Mouse (Mus musculus) heart, postnatal 0 days (tissue): ENCODE measurements at regions not wholly inside any gene's neighbourhood (a gene's known extent, or its start where the extent isn't known, plus 50 kb on each side); places are given as distances from the start of the nearest gene placed in this dataset.

Experiments used
- CTCF ChIP-seq: IDR thresholded peaks from 2 replicates; pipeline ENCODE4 v1.5.1; 2016; ENCODE audit warnings: antibody characterized with exemption, control low read depth, low read depth
- EP300 ChIP-seq: IDR thresholded peaks from 2 replicates; pipeline ENCODE4 v1.6.1; 2016; ENCODE audit warnings: antibody characterized with exemption, low read depth

- TF ChIP-seq CTCF: no peak
- TF ChIP-seq EP300: no peak
Observed at GRCm38 (mm10) chr15:59174246-59174751, 285.2 kb downstream of the Gm49356 start.
